Mouse (Mus musculus) kidney, embryonic 16.5 days (tissue): ENCODE measurements around the gene Casz1. TPM values are rescaled to one million over a fixed set of nuclear protein-coding genes. Genes with fewer than 3 reads are reported as not detected.

Experiments
- ATAC-seq: fragments of 200-750 bp; cut with Nextera tagmentation; 2 replicates; pipeline ENCODE4 v1.8.0; 2017; ENCODE audit warnings: moderate TSS enrichment; ENCODE audit not compliant: low FRiP score, low TSS enrichment
- H3K27ac ChIP-seq: fragments of 300-500 bp; sonication (generic); 2 replicates; pipeline ENCODE4 v1.5.1; 2014; ENCODE audit warnings: low read length
- H3K27me3 ChIP-seq: fragments of 300-500 bp; sonication (generic); 2 replicates; pipeline ENCODE4 v1.6.1; 2014; ENCODE audit warnings: low read length, control low read depth, mixed read lengths; ENCODE audit not compliant: insufficient read depth
- H3K36me3 ChIP-seq: fragments of 300-500 bp; sonication (generic); 2 replicates; pipeline ENCODE4 v1.6.1; 2014; ENCODE audit warnings: low read length, control low read depth, mixed read lengths; ENCODE audit not compliant: insufficient read depth
- H3K4me1 ChIP-seq: fragments of 300-500 bp; sonication (generic); 2 replicates; pipeline ENCODE4 v1.6.1; 2014; ENCODE audit warnings: low read length, control low read depth, mixed read lengths; ENCODE audit not compliant: insufficient read depth
- H3K4me2 ChIP-seq: fragments of 300-500 bp; sonication (generic); replicated peaks from 2 replicates; pipeline ENCODE4 v1.6.1; 2014; ENCODE audit warnings: low read depth, low read length
- H3K4me3 ChIP-seq: fragments of 300-500 bp; sonication (generic); 2 replicates; pipeline ENCODE4 v1.5.1; 2014; ENCODE audit warnings: mild to moderate bottlenecking, low read length
- H3K9ac ChIP-seq: fragments of 300-500 bp; sonication (generic); replicated peaks from 2 replicates; pipeline ENCODE4 v1.6.1; 2014; ENCODE audit warnings: low read length
- H3K9me3 ChIP-seq: fragments of 300-500 bp; sonication (generic); 2 replicates; pipeline ENCODE4 v1.6.1; 2016; ENCODE audit warnings: low read length, control low read depth
- WGBS: fragments of 180-500 bp; shearing (Covaris S2); extraction: QIAGEN DNeasy Blood & Tissue Kit; methylation state at CpG from one replicate; pipeline ENCODE4 v1.1.7; 2014; 5-methylcytosine and 5-hydroxymethylcytosine counted together
- polyA plus RNA-seq: library from polyadenylated mRNA; unstranded; fragments of >200 nt; fragmentation: Nextera tagmentation; extraction: Ambion mirVana; gene quantifications from 2 replicates; pipeline ENCODE4 v1.2.1, GENCODE M21; 2015

Gene Casz1
- polyA plus RNA-seq, 1 experiment from 2014 or later, result 5.4 TPM

GRCm38 (mm10) chr4:148797475-148798324 lies 6.5 kb upstream of the Casz1 start:
- 77% methylated on average over 12 of the region's 12 CpGs for WGBS
- Histone ChIP-seq H3K27ac (no peak overlapping the region), H3K4me3 (no peak overlapping the region), H3K4me1 (peaks cover 9% of the 10 kb centered on the region; the same call in 1 of the 2 replicates), H3K36me3 (no peaks in the 10 kb centered on the region), H3K9me3 (no peaks in the 10 kb centered on the region), H3K27me3 (0 out of 2 replicates have a peak, but pooled peaks cover 6% of the 10 kb centered on the region), H3K9ac (no peak overlapping the region), H3K4me2 (no peak overlapping the region)
- no peak for ATAC-seq

GRCm38 (mm10) chr4:148803031-148803430 lies 1.2 kb upstream of the Casz1 start:
- Histone ChIP-seq H3K9me3 (no peaks in the 10 kb centered on the region), H3K36me3 (no peaks in the 10 kb centered on the region), H3K4me2 (no peak overlapping the region), H3K27me3 (peaks cover 23% of the 10 kb centered on the region), H3K4me3 (no peak overlapping the region), H3K4me1 (peaks cover 41% of the 10 kb centered on the region), H3K27ac (no peak overlapping the region), H3K9ac (no peak overlapping the region)
- 34% methylated on average over 4 of the region's 4 CpGs for WGBS
- no peak for ATAC-seq

- H3K4me3 ChIP-seq, result peak overlapping the region; percentile 67
- no peaks in the 10 kb centered on the region for H3K36me3 ChIP-seq
- H3K4me2 ChIP-seq, result peak overlapping the region; percentile 96
- H3K9me3 ChIP-seq, result no peaks in the 10 kb centered on the region
- 0 out of 2 replicates have a peak overlapping the region, but pooled peaks have one; percentile 50 for H3K27ac ChIP-seq
- peaks cover 25% of the 10 kb centered on the region for H3K27me3 ChIP-seq
- no peak for ATAC-seq
- 5% methylated on average over 10 of the region's 10 CpGs for WGBS
- H3K9ac ChIP-seq, result peak overlapping the region; percentile 58
- peaks cover 43% of the 10 kb centered on the region for H3K4me1 ChIP-seq
Measured at GRCm38 (mm10) chr4:148803636-148804035, 593 bp upstream of the Casz1 start.

GRCm38 (mm10) chr4:148804780-148805160 lies 541 bp downstream of the Casz1 start:
- Histone ChIP-seq H3K27ac (peak overlapping the region; percentile 77), H3K9me3 (no peaks in the 10 kb centered on the region), H3K4me2 (peak overlapping the region; percentile 96), H3K4me1 (peaks cover 53% of the 10 kb centered on the region), H3K4me3 (peak overlapping the region; percentile 67), H3K9ac (peak overlapping the region; percentile 78), H3K36me3 (no peaks in the 10 kb centered on the region), H3K27me3 (peaks cover 29% of the 10 kb centered on the region)
- peak; percentile 5; the same call in 1 of the 2 replicates for ATAC-seq
- WGBS, result under 1% methylated on average over 15 of the region's 16 CpGs

- under 1% methylated on average over 41 of the region's 42 CpGs for WGBS
- H3K4me3 ChIP-seq, result peak overlapping the region; percentile 67
- peak overlapping the region; percentile 78 for H3K9ac ChIP-seq
- H3K27ac ChIP-seq, result 0 out of 2 replicates have a peak overlapping the region, but pooled peaks have one; percentile 10
- H3K9me3 ChIP-seq, result no peaks in the 10 kb centered on the region
- H3K36me3 ChIP-seq, result no peaks in the 10 kb centered on the region
- ATAC-seq, result no peak; the same call in 1 of the 2 replicates
- peaks cover 58% of the 10 kb centered on the region for H3K4me1 ChIP-seq
- peaks cover 33% of the 10 kb centered on the region for H3K27me3 ChIP-seq
- H3K4me2 ChIP-seq, result peak overlapping the region; percentile 96
Measured at GRCm38 (mm10) chr4:148805161-148805810, 1.1 kb downstream of the Casz1 start.

GRCm38 (mm10) chr4:148805811-148806747 lies 1.9 kb downstream of the Casz1 start:
- ATAC-seq, result no peak; the same call in 1 of the 2 replicates
- under 1% methylated on average over 59 of the region's 64 CpGs for WGBS
- Histone ChIP-seq H3K9me3 (no peaks in the 10 kb centered on the region), H3K4me3 (peak overlapping the region; percentile 67), H3K27ac (0 out of 2 replicates have a peak overlapping the region, but pooled peaks have one; percentile 14), H3K9ac (peak overlapping the region; percentile 78), H3K4me2 (peak overlapping the region; percentile 96), H3K27me3 (peaks cover 39% of the 10 kb centered on the region), H3K4me1 (peaks cover 66% of the 10 kb centered on the region), H3K36me3 (no peaks in the 10 kb centered on the region)

GRCm38 (mm10) chr4:148806836-148807235 lies 2.6 kb downstream of the Casz1 start:
- H3K9ac ChIP-seq, result peak overlapping the region; percentile 48
- H3K36me3 ChIP-seq, result no peaks in the 10 kb centered on the region
- H3K27me3 ChIP-seq, result peaks cover 41% of the 10 kb centered on the region
- H3K27ac ChIP-seq, result no peak overlapping the region
- peak overlapping the region; percentile 96 for H3K4me2 ChIP-seq
- peaks cover 72% of the 10 kb centered on the region for H3K4me1 ChIP-seq
- no peaks in the 10 kb centered on the region for H3K9me3 ChIP-seq
- H3K4me3 ChIP-seq, result peak overlapping the region; percentile 67
- under 1% methylated on average over 24 of the region's 26 CpGs for WGBS
- peak; percentile 52; the same call in 1 of the 2 replicates for ATAC-seq

- WGBS, result 4% methylated on average over 9 of the region's 9 CpGs
Measured at GRCm38 (mm10) chr4:148807397-148807796, 3.2 kb downstream of the Casz1 start.

GRCm38 (mm10) chr4:148808839-148809238 lies 4.6 kb downstream of the Casz1 start:
- H3K27me3 ChIP-seq, result peaks cover 35% of the 10 kb centered on the region
- H3K9ac ChIP-seq, result no peak overlapping the region
- H3K4me2 ChIP-seq, result no peak overlapping the region
- ATAC-seq, result no peak
- H3K9me3 ChIP-seq, result no peaks in the 10 kb centered on the region
- no peak overlapping the region for H3K27ac ChIP-seq
- no peak overlapping the region for H3K4me3 ChIP-seq
- WGBS, result 24% methylated on average over 2 of the region's 2 CpGs
- no peaks in the 10 kb centered on the region for H3K36me3 ChIP-seq
- peaks cover 69% of the 10 kb centered on the region for H3K4me1 ChIP-seq

More at GRCm38 (mm10) chr4:148807397-148807796, 3.2 kb downstream of the Casz1 start:
- Histone ChIP-seq H3K4me2 (peak overlapping the region; percentile 96), H3K9ac (no peak overlapping the region; the same call in 1 of the 2 replicates), H3K27me3 (peaks cover 40% of the 10 kb centered on the region), H3K27ac (no peak overlapping the region), H3K9me3 (no peaks in the 10 kb centered on the region), H3K36me3 (no peaks in the 10 kb centered on the region), H3K4me3 (peak overlapping the region; percentile 67), H3K4me1 (peaks cover 76% of the 10 kb centered on the region)
- ATAC-seq, result no peak
